Mouse (Mus musculus) liver, embryonic 14.5 days (tissue): ENCODE data around the gene Hoxa6.

Experiments
- CTCF ChIP-seq: IDR thresholded peaks from 2 replicates; pipeline ENCODE4 v1.5.1; 2016; ENCODE audit warnings: antibody characterized with exemption, low read depth, control low read depth
- EP300 ChIP-seq: IDR thresholded peaks from 2 replicates; pipeline ENCODE4 v1.6.1; 2016; ENCODE audit warnings: antibody characterized with exemption, low read depth

GRCm38 (mm10) chr6:52186500-52186899 lies 22.0 kb downstream of the Hoxa6 start:
- TF ChIP-seq CTCF (no peak), EP300 (no peak)
